Mouse (Mus musculus) midbrain, embryonic 13.5 days (tissue): ENCODE results near the gene Kdm1a. TPM values are rescaled to one million over a fixed set of nuclear protein-coding genes. Genes with fewer than 3 reads are reported as not detected.

Source experiments
- ATAC-seq: fragments of 200-750 bp; cut with Nextera tagmentation; 2 replicates; pipeline ENCODE4 v1.8.0; 2017; ENCODE audit warnings: mild to moderate bottlenecking, moderate TSS enrichment, moderate library complexity
- H3K27ac ChIP-seq: fragments of 300-500 bp; sonication (generic); 2 replicates; pipeline ENCODE4 v1.5.1; 2015; ENCODE audit warnings: inconsistent platforms, mild to moderate bottlenecking, moderate library complexity
- H3K27me3 ChIP-seq: fragments of 300-500 bp; sonication (generic); 2 replicates; pipeline ENCODE4 v1.6.1; 2015; ENCODE audit warnings: mild to moderate bottlenecking, inconsistent platforms
- H3K36me3 ChIP-seq: fragments of 300-500 bp; sonication (generic); 2 replicates; pipeline ENCODE4 v1.6.1; 2015; ENCODE audit warnings: mild to moderate bottlenecking, inconsistent platforms
- H3K4me1 ChIP-seq: fragments of 300-500 bp; sonication (generic); replicated peaks from 2 replicates; pipeline ENCODE4 v1.6.1; 2015; ENCODE audit warnings: inconsistent platforms
- H3K4me2 ChIP-seq: fragments of 300-500 bp; sonication (generic); replicated peaks from 2 replicates; pipeline ENCODE4 v1.6.1; 2015; ENCODE audit warnings: moderate library complexity, mild to moderate bottlenecking, inconsistent platforms
- H3K4me3 ChIP-seq: fragments of 300-500 bp; sonication (generic); replicated peaks from 2 replicates; pipeline ENCODE4 v1.5.1; 2015; ENCODE audit warnings: mild to moderate bottlenecking, inconsistent platforms
- H3K9ac ChIP-seq: fragments of 300-500 bp; sonication (generic); replicated peaks from 2 replicates; pipeline ENCODE4 v1.6.1; 2015; ENCODE audit warnings: mild to moderate bottlenecking, inconsistent platforms
- H3K9me3 ChIP-seq: fragments of 300-500 bp; sonication (generic); 2 replicates; pipeline ENCODE4 v1.6.1; 2016; ENCODE audit warnings: mild to moderate bottlenecking, inconsistent platforms
- WGBS: fragments of 180-500 bp; shearing (Covaris S2); methylation state at CpG from one replicate; pipeline ENCODE4 v1.1.7; 2015; 5-methylcytosine and 5-hydroxymethylcytosine counted together
- polyA plus RNA-seq: library from polyadenylated mRNA; unstranded; fragments of >200 nt; fragmentation: Nextera tagmentation; extraction: Ambion mirVana; gene quantifications from 2 replicates; pipeline ENCODE4 v1.2.1, GENCODE M21; 2015

Kdm1a gene
- polyA plus RNA-seq, 1 experiment from 2014 or later, result 94.8 TPM

GRCm38 (mm10) chr4:136635995-136636394, 33.5 kb upstream of the Kdm1a start:
- Histone ChIP-seq H3K9me3 (no peaks in the 10 kb centered on the region), H3K9ac (no peak overlapping the region), H3K4me3 (no peak overlapping the region), H3K4me1 (peaks cover 29% of the 10 kb centered on the region), H3K36me3 (no peaks in the 10 kb centered on the region), H3K27me3 (peaks cover 29% of the 10 kb centered on the region), H3K4me2 (no peak overlapping the region), H3K27ac (no peak overlapping the region)
- ATAC-seq, result no peak

GRCm38 (mm10) chr4:136631237-136631994, 28.9 kb upstream of the Kdm1a start:
- no peaks in the 10 kb centered on the region for H3K9me3 ChIP-seq
- H3K4me1 ChIP-seq, result peaks cover 4% of the 10 kb centered on the region
- H3K27me3 ChIP-seq, result peaks cover 11% of the 10 kb centered on the region
- H3K27ac ChIP-seq, result no peak overlapping the region
- WGBS, result 74% methylated on average over 11 of the region's 11 CpGs
- no peak overlapping the region for H3K9ac ChIP-seq
- H3K4me3 ChIP-seq, result no peak overlapping the region
- H3K36me3 ChIP-seq, result no peaks in the 10 kb centered on the region
- no peak overlapping the region for H3K4me2 ChIP-seq
- 0 out of 2 replicates have a peak, but pooled peaks have one; percentile 43 for ATAC-seq

GRCm38 (mm10) chr4:136626590-136626989, 24.1 kb upstream of the Kdm1a start:
- ATAC-seq, result no peak
- Histone ChIP-seq H3K9ac (no peak overlapping the region), H3K4me1 (peaks cover 4% of the 10 kb centered on the region), H3K4me3 (no peak overlapping the region), H3K27ac (no peak overlapping the region), H3K9me3 (no peaks in the 10 kb centered on the region), H3K4me2 (no peak overlapping the region), H3K27me3 (peaks cover 5% of the 10 kb centered on the region; the same call in 1 of the 2 replicates), H3K36me3 (no peaks in the 10 kb centered on the region)
- WGBS, result 81% methylated on average over 6 of the region's 6 CpGs

GRCm38 (mm10) chr4:136622388-136622787, 19.9 kb upstream of the Kdm1a start, which contains the start of gene Lactbl1:
TSS of gene Lactbl1 (plus strand) at chr4:136622621.
- Histone ChIP-seq H3K36me3 (no peaks in the 10 kb centered on the region), H3K9ac (0 out of 2 replicates have a peak within 1 kb of the TSS, but pooled peaks have one; percentile 12), H3K9me3 (no peaks in the 10 kb centered on the region), H3K27me3 (peaks cover 5% of the 10 kb centered on the region; the same call in 1 of the 2 replicates), H3K4me3 (no peak within 1 kb of the TSS), H3K27ac (no peak within 1 kb of the TSS), H3K4me1 (peaks cover 6% of the 10 kb centered on the region; the same call in 1 of the 2 replicates), H3K4me2 (no peak within 1 kb of the TSS)
- no peak for ATAC-seq
- WGBS, result 26% methylated on average over 6 of the region's 6 CpGs

- no peak overlapping the region for H3K4me2 ChIP-seq
Observed at GRCm38 (mm10) chr4:136621956-136622355, 19.4 kb upstream of the Kdm1a start.

GRCm38 (mm10) chr4:136621336-136621735, 18.8 kb upstream of the Kdm1a start:
- peaks cover 6% of the 10 kb centered on the region; the same call in 1 of the 2 replicates for H3K4me1 ChIP-seq
- ATAC-seq, result 0 out of 2 replicates have a peak, but pooled peaks have one; percentile 37
- H3K4me2 ChIP-seq, result no peak overlapping the region
- no peak overlapping the region for H3K4me3 ChIP-seq
- no peaks in the 10 kb centered on the region for H3K36me3 ChIP-seq
- H3K9me3 ChIP-seq, result no peaks in the 10 kb centered on the region
- no peak overlapping the region for H3K27ac ChIP-seq
- no peak overlapping the region for H3K9ac ChIP-seq
- WGBS, result 0% methylated on average over 1 of the region's 1 CpGs
- H3K27me3 ChIP-seq, result peaks cover 5% of the 10 kb centered on the region; the same call in 1 of the 2 replicates

More at GRCm38 (mm10) chr4:136621956-136622355, 19.4 kb upstream of the Kdm1a start:
- Histone ChIP-seq H3K9ac (no peak overlapping the region), H3K4me3 (no peak overlapping the region), H3K9me3 (no peaks in the 10 kb centered on the region), H3K36me3 (no peaks in the 10 kb centered on the region), H3K4me1 (peaks cover 6% of the 10 kb centered on the region; the same call in 1 of the 2 replicates), H3K27ac (no peak overlapping the region), H3K27me3 (peaks cover 5% of the 10 kb centered on the region; the same call in 1 of the 2 replicates)
- WGBS, result 52% methylated on average over 5 of the region's 5 CpGs
- ATAC-seq, result no peak

GRCm38 (mm10) chr4:136613657-136614056, 11.1 kb upstream of the Kdm1a start:
- no peaks in the 10 kb centered on the region for H3K9me3 ChIP-seq
- H3K27ac ChIP-seq, result no peak overlapping the region
- H3K9ac ChIP-seq, result no peak overlapping the region
- no peak for ATAC-seq
- 0 out of 2 replicates have a peak, but pooled peaks cover 2% of the 10 kb centered on the region for H3K4me1 ChIP-seq
- no peaks in the 10 kb centered on the region for H3K36me3 ChIP-seq
- 66% methylated on average over 7 of the region's 7 CpGs for WGBS
- no peak overlapping the region for H3K4me3 ChIP-seq
- no peak overlapping the region for H3K4me2 ChIP-seq
- no peaks in the 10 kb centered on the region for H3K27me3 ChIP-seq

GRCm38 (mm10) chr4:136610387-136610856, 7.9 kb upstream of the Kdm1a start, which contains the start of gene Tex46:
TSS of gene Tex46 (plus strand) at chr4:136610437.
- H3K9ac ChIP-seq, result no peak within 1 kb of the TSS
- no peak within 1 kb of the TSS for H3K4me3 ChIP-seq
- H3K9me3 ChIP-seq, result no peaks in the 10 kb centered on the region
- H3K36me3 ChIP-seq, result no peaks in the 10 kb centered on the region
- no peak for ATAC-seq
- 60% methylated on average over 4 of the region's 4 CpGs for WGBS
- no peak within 1 kb of the TSS for H3K27ac ChIP-seq
- H3K4me2 ChIP-seq, result no peak within 1 kb of the TSS
- H3K4me1 ChIP-seq, result no peaks in the 10 kb centered on the region
- no peaks in the 10 kb centered on the region for H3K27me3 ChIP-seq

GRCm38 (mm10) chr4:136605756-136606485, 3.4 kb upstream of the Kdm1a start:
- Histone ChIP-seq H3K9ac (no peak overlapping the region), H3K4me3 (no peak overlapping the region)
- ATAC-seq, result no peak

GRCm38 (mm10) chr4:136602018-136602554, 437 bp downstream of the Kdm1a start:
- H3K27ac ChIP-seq, result peak overlapping the region; percentile 97
- H3K4me3 ChIP-seq, result peak overlapping the region; percentile 99
- peaks cover 31% of the 10 kb centered on the region for H3K4me1 ChIP-seq
- WGBS, result under 1% methylated on average over 64 of the region's 68 CpGs
- no peaks in the 10 kb centered on the region for H3K36me3 ChIP-seq
- H3K9ac ChIP-seq, result peak overlapping the region; percentile 99
- H3K27me3 ChIP-seq, result no peaks in the 10 kb centered on the region
- peak overlapping the region; percentile 77 for H3K4me2 ChIP-seq
- peak; percentile 80 for ATAC-seq
- no peaks in the 10 kb centered on the region for H3K9me3 ChIP-seq

More at GRCm38 (mm10) chr4:136605756-136606485, 3.4 kb upstream of the Kdm1a start:
- no peak overlapping the region for H3K27ac ChIP-seq
- 92% methylated on average over 19 of the region's 19 CpGs for WGBS
- H3K36me3 ChIP-seq, result no peaks in the 10 kb centered on the region
- no peaks in the 10 kb centered on the region for H3K27me3 ChIP-seq
- no peaks in the 10 kb centered on the region for H3K9me3 ChIP-seq
- no peak overlapping the region for H3K4me2 ChIP-seq
- H3K4me1 ChIP-seq, result peaks cover 4% of the 10 kb centered on the region

- Histone ChIP-seq H3K4me1 (peaks cover 31% of the 10 kb centered on the region), H3K9ac (peak overlapping the region; percentile 99), H3K9me3 (no peaks in the 10 kb centered on the region), H3K27me3 (no peaks in the 10 kb centered on the region), H3K36me3 (no peaks in the 10 kb centered on the region), H3K4me3 (peak overlapping the region; percentile 99), H3K27ac (peak overlapping the region; percentile 97), H3K4me2 (peak overlapping the region; percentile 77)
- under 1% methylated on average over 13 of the region's 13 CpGs for WGBS
- no peak for ATAC-seq
Observed at GRCm38 (mm10) chr4:136601476-136601875, 1.0 kb downstream of the Kdm1a start.
